Mouse (Mus musculus) right cerebral cortex, postnatal 10 days (tissue): ENCODE measurements at regions not wholly inside any gene's neighbourhood (a gene's known extent, or its start where the extent isn't known, plus 50 kb on each side); places are given as distances from the start of the nearest gene placed in this dataset.

ENCODE experiments used
- DNase-seq, 2 experiments: peaks; one replicate each; pipeline ENCODE4 v3.0.0; 2021; ENCODE audit warnings: low spot score in 2 of 2

- DNase-seq, result peak; percentile 43 to 70
These were observed 392.3 kb upstream of the Mef2c start for GRCm38 (mm10) chr13:83111503-83111902.

GRCm38 (mm10) chr13:83112323-83112722 is 391.5 kb upstream of the Mef2c start:
- no peak for DNase-seq

DNA sequence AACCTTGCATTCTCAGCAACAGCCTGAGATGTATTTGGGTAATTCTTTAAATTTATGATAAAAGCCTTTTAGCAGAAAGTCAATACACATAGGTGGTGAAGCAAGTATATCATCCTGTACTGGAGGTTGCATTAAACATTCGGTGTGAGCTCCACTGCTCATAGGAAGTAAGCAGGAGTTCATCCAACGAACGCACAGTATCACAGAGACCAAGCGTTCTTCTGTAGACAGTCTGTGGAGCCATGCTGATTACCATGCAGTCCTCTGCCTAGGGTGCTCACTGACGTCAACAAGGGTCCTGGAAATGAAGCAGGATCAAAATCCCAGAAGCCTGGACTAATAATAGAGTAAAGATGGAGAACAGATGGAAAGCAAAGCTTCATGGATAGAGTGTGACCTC is 391.1 kb upstream of the Mef2c start:
- no peak for DNase-seq

DNA sequence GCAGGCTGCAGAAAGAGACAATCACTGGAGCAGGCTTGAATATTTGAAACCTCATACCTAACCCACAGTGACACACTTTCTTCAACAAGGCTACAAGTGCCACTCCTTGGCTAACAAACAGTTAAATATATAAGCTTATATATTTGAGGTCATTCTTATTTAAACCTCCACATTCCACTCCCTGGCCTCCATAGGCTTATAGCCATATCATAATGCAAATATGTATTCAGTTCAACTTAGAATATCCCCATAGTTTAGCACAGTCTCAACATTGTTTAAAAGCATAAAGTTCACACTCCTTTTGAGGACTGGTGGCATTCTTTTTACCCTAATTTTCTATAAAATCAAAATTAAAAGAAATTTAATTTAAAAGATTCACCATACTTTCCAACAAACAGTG is 390.0 kb upstream of the Mef2c start:
- DNase-seq, result no peak

GRCm38 (mm10) chr13:83114401-83114800 is 389.4 kb upstream of the Mef2c start:
- no peak for DNase-seq

DNA sequence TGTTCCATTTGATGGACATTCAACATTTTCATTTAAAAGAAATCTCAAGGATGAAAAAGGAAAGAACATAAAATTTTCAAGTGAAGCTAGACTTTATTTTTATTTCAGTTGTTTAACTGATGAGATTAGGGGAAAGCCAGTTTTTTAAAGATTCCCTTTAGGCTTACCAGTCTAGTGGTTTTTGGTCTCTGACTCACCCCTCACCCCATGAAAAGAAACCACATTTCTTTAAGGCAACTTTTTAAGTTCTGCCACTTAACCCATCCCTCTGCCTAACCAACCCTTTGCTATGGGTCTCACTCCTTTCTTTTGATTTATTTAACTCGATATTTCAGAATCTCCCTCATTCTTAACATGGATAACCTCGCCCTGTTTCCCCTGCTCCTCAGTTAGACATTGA is 388.1 kb upstream of the Mef2c start:
- no peak for DNase-seq

- DNase-seq, result no peak
These were observed 383.5 kb upstream of the Mef2c start for GRCm38 (mm10) chr13:83120343-83120742.

DNA sequence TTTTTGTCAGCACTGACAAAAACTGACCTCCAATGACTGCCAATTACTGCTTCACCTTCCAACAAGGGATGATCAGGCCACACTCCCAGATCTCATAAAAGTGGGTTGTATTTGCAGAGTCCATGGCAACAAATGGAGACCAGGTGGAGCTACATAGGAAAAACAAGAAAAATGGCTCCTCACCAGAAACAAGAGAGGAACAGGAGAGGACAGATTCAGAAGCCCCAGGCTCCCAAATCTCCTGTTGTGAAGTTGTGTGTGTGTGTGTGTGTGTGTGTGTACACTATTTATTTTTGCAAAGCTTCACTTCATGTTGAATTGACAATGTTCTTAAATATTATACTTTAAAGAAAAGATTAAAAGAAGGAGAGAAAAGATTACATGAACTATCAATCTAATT is 380.2 kb upstream of the Mef2c start:
- no peak for DNase-seq

- DNase-seq, result no peak
These were observed 379.2 kb upstream of the Mef2c start for GRCm38 (mm10) chr13:83124651-83125050.

- DNase-seq, result peak; percentile 52 to 78
These were observed 377.4 kb upstream of the Mef2c start for GRCm38 (mm10) chr13:83126438-83126837.

- no peak for DNase-seq
These were observed 372.5 kb upstream of the Mef2c start for GRCm38 (mm10) chr13:83131129-83131981.

DNA sequence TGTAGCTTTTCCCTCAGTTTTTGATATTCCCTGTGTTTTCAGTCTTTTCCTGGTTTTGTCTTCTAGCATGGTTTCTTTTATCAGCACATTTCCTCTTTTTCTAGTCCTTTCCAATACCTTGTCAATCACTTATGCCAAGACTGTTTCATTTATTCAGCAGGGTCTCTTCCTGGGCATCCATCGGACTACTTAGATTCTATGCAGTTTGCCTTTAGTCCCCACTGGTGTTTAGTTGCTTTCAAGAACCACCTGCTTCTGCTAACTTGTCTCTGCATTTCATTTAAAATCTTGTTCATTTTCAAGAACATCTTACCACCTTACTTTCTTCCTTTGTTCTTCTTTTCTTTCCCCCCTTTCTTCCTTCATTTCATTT is 371.9 kb upstream of the Mef2c start:
- DNase-seq, result no peak

GRCm38 (mm10) chr13:83132671-83133638 is 370.9 kb upstream of the Mef2c start:
- peak in 1 of 2 experiments; percentile 38 for DNase-seq

DNA sequence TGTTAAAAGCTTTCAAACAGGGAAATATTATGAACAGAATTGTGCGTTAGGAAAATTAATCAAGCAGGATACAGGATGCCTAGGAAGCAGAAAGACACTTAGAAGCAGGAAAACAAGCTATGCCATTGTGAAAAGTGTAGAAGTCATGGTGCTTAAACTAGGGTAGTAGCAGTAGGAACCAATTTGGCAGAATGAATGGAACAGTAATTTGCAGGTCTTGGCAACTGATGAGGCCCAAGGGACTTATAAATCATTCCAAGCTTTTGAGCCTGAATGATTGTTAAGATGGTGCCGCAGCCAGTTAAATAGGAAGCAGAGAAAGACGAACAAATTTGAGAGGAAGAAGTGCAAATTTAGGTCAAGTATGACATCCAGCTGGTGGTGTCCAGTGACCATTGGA is 360.5 kb upstream of the Mef2c start:
- DNase-seq, result no peak

- DNase-seq, result no peak
These were observed 349.2 kb upstream of the Mef2c start for GRCm38 (mm10) chr13:83154626-83155124.

DNA sequence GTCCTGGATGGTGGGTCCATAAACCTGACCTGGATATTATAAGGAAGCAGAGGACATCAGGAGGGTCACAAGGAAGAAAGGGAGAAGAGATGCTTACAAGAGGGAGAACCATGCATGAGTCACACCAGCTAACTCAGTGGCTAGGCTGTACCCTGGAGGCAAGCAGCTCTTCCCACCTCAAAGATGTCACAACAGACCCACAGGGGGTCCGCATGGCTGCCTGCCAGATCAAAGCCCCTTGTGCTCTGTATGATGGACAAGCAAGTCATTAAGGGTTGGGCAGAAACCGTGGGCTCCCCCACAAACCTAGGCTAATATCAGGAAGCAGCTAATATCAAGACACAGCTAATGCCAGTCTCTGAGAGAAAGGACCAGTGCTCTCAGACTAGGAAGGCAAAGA is 343.9 kb upstream of the Mef2c start:
- DNase-seq, result no peak

- no peak for DNase-seq
These were observed 341.1 kb upstream of the Mef2c start for GRCm38 (mm10) chr13:83162761-83163160.

GRCm38 (mm10) chr13:83175086-83175485 is 328.7 kb upstream of the Mef2c start:
- DNase-seq, result no peak

DNA sequence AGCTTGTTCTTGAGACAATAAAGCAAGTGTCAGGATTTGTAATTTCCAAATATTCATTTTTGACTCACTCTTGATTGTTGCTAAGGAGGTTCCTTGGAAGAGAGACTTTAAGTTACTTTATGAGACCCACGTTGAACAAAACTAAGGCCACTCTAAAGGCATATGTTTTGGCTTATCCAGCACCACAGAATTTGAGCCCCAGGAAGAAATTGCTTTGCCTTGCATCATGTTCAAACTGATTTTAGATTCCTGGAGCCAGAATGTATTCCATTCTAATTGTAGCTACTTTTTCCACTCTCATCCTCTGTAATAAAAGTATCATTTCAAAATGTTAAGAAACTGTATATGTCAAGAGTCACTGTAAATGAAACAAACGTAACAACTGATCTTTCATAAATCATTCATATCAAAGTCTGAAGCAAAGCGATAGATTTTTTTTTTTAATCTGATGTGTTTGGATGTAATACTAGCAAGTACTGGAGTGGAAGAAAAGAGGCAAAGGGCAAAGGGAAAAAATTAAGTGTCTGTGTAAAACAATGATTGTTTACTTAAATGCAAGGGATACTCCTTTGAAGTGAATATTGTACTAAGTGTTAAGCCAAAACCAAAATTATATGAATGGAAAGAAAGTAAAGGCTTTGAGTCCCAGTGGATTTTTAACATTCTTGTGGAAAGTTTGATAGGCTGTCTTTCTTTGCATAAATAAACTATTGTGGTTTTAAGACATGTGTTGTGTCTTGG is 301.7 kb upstream of the Mef2c start:
- DNase-seq, result no peak

DNA sequence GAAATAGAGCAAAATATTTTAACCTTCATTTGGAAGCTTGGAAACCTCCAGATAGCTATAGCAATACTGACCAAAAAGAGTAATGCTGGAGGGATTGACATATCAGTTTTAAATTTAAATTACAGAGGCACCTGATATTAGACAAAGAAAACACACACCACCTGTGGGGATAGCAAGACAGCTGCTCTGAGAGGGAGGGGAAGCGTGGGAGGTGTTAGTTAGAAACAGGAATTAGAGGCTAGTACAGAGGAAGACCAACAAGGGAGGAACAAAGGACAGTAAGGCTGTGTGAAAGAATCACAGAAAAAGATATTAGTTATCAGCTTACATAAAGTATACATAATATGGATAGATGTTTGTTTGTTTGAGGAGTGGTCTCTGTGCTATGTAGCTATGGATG is 297.2 kb upstream of the Mef2c start:
- no peak for DNase-seq

DNA sequence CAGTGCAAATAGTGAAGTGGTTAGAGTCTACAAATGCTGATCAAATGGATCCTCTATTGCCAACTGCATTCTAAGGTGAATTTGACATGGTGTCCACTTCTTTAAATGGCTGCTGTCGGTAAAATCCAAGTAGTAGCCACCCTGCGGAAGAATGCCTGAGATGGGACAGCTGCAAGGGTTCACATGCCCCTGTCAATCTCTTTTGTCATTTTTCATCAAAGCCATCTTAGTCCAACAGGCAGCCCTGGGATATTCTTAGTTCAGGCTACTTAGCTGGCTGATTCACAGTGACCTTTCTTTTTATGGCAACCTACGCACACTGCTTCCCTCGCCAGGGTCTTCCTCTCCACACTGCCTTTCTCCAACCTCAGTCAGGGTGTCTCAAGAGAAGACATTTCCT is 296.3 kb upstream of the Mef2c start:
- no peak for DNase-seq

GRCm38 (mm10) chr13:83208111-83208510 is 295.7 kb upstream of the Mef2c start:
- no peak for DNase-seq
